Mouse (Mus musculus): ENCODE measurements around the gene Prss27.

GRCm38 (mm10) chr17:24048053-24048452 is 10.1 kb downstream of the Prss27 start:
- no peak for TF ChIP-seq FLI1 (IDR thresholded peaks at IDR 0.05; ENCODE audit: low read length)
- TF ChIP-seq GATA1 (IDR thresholded peaks at IDR 0.05; ENCODE audit: borderline replicate concordance, low read length): no peak

Measured in megakaryocyte, embryonic 14.5 days (primary cell).